Mouse (Mus musculus) adrenal gland (tissue): ENCODE data around the gene Fut4.
"Not testable (repeated sequence)": the region's sequence is repeated elsewhere in the genome, so short reads cannot be mapped to it uniquely, and the experiment has no call there.

ENCODE experiments used
- intact Hi-C: fragments of 180-260 bp; cut with DNase I; formaldehyde crosslinking; loops from one replicate; pipeline ENCODE4 v1.15.1; 2025

The Fut4 gene

DNA sequence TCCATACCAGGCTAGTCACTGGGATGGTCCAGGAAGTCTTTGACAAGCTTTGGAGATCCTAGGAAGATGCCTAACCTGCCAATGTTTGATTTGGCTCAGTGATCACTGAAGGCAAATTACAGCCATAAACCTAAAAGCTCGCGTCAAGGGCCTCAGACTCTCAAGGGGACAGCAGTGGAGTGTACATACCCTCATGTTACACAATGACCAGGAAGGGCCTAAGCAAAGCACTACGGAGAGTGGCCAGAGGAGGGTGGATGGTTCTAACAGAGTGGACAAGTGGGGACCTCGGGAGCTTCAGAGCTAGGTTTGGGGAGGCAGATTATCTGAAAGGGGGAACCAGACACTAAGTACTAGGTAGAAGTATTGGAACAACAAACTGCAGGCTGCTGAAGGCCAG lies 25.6 kb downstream of the Fut4 start:
- intact Hi-C loops = no loop called here

GRCm38 (mm10) chr9:14726005-14726404 lies 26.2 kb downstream of the Fut4 start:
- intact Hi-C loops = no loop called here

GRCm38 (mm10) chr9:14724755-14725420 lies 27.3 kb downstream of the Fut4 start:
- intact Hi-C loops = no loop called here

- intact Hi-C loops = no loop called here
These were observed 30.6 kb downstream of the Fut4 start for GRCm38 (mm10) chr9:14721610-14722009.

- intact Hi-C loops = no loop called here
These were observed 31.8 kb downstream of the Fut4 start for GRCm38 (mm10) chr9:14720384-14720783.

DNA sequence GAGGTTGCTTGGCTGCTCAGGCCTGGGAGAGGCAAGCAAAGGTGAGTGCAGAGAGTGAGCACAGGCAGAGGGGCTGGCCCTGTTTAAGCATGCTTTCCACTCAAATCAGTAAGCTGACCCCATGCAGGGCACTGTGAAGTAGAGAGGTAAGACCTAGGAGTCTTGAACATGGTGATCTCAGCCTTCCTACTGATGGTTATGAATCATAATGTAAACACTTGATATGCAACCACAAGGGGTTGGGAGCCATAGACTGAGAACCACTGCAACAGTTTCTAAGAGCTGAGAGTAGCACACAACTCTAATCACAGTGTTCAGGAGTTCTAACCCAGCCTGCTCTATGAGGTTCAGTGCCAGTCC lies 33.9 kb downstream of the Fut4 start:
- intact Hi-C loops = no loop called here

GRCm38 (mm10) chr9:14717689-14718331 lies 34.4 kb downstream of the Fut4 start:
- intact Hi-C loops = no loop called here

- intact Hi-C loops = no loop called here
These were observed 36.9 kb downstream of the Fut4 start for GRCm38 (mm10) chr9:14715258-14715657.

DNA sequence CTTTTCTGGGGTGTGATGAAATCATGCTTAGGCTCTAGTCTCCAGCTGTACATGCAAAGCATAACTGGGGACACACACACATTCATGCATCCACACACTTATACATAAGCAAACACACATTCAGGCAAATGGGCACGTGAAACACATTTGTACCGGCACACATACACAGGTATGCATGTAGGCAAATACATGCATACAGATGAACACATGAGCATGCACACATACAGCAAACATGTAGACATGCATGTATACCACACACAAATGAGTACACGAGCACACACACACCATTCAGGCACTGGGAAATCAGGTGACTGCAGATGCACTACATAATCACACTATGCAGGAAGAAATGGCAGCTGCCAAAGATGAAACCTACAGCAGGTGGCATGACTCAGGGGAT lies 41.3 kb downstream of the Fut4 start:
- intact Hi-C loops = no loop called here

DNA sequence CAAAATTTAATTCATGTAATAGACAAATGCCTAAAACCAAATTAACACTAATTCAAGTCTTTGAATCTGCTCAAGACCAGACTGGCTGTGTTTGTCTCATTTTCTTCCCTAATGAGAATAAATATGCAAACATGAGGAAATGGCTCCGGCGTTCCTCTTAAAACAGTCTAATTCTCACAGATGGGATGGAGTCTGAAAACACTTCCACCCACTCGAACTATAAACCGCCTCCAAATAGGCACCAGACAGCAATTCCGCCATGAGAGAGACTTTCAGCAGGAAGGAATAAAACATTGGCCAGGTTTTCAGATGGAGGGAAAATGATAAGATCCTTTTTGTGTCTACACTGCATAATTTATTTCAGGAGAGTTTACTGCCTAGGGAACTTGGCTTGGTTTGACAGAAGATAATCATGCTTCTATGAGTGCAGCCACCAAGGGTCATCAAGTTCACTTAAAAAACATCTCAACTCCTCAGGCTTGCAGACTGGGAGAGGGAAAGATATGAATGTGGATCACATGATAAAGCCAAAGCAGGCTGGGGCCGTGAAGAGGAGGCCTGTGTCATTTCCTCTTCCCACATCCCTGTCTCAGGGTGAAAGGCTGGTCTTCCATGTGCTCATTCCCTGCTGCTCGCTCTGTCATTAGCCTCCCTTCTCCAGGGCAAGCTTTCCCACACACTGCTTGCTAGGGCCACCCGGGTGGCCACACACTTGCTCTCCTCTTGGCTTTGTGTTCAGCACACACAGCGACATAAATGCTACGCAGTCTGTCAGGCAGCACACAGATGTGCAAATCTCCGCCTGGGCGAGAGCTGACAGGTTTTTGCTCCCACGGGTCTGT lies 46.7 kb downstream of the Fut4 start:
- intact Hi-C loops = no loop called here

DNA sequence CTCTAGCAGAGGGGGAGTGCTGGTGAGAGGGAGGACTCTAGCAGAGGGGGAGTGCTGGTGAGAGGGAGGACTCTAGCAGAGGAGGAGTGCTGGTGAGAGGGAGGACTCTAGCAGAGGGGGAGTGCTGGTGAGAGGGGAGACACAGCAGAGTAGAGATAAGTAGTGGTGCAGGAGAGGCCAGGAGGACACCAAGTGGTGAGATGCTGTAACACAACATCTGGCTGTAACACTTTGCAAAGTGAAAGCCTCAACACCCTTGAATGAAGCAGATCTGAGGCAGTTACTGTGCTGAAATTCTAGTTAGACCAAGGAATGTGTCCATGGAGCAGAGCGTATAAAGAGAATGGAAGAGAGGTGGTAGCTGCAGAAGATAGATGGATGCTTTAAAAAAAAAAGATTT lies 51.4 kb downstream of the Fut4 start:
- intact Hi-C loops = not testable (repeated sequence)

DNA sequence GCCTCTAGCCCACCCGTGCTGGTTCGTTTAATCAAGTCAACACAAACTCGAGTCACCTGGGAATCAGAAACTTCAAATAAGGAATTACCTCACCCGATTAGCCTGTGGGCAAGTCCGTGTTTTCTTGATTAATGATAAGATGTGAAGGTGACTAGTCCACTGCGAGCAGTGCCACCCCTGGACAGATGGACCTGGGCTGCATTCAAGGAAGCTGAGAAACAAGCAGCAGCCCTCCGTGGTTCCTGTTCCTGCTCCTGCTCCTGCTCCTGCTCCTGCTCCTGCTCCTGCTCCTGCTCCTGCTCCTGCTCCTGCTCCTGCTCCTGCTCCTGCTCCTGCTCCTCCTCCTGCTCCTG lies 52.9 kb downstream of the Fut4 start:
- intact Hi-C loops = loop anchor here (1.0 to 10.0 kb wide), 4 partner anchors 63 to 344 kb away; no protein-coding TSS in a partner anchor

- intact Hi-C loops = loop anchor here (1.0 to 10.0 kb wide), 4 partner anchors 64 to 344 kb away; no protein-coding TSS in a partner anchor
These were observed 53.5 kb downstream of the Fut4 start for GRCm38 (mm10) chr9:14698582-14699287.
